Mouse (Mus musculus) kidney, adult 8-10 months (tissue): ENCODE results near the gene Dnajc19.
"Not testable (repeated sequence)": the region's sequence is repeated elsewhere in the genome, so short reads cannot be mapped to it uniquely, and the experiment has no call there.

Experiments
- DNase-seq, 2 experiments: peaks; one replicate each; pipeline ENCODE4 v3.0.0; 2022

Dnajc19 gene

GRCm38 (mm10) chr3:34080900-34081662 is at the start of gene Dnajc19:
Dnajc19 (minus strand) TSS chr3:34081321.
- DNase-seq, result peak; percentile 95 to 97

GRCm38 (mm10) chr3:34129957-34130356 is 48.8 kb upstream of the Dnajc19 start:
- DNase-seq, result no peak

GRCm38 (mm10) chr3:34121311-34121710 is 40.2 kb upstream of the Dnajc19 start:
- no peak for DNase-seq

GRCm38 (mm10) chr3:34120791-34121190 is 39.7 kb upstream of the Dnajc19 start:
- DNase-seq, result no peak

GRCm38 (mm10) chr3:34119869-34120268 is 38.7 kb upstream of the Dnajc19 start:
- DNase-seq, result peak; percentile 24 to 41

DNA sequence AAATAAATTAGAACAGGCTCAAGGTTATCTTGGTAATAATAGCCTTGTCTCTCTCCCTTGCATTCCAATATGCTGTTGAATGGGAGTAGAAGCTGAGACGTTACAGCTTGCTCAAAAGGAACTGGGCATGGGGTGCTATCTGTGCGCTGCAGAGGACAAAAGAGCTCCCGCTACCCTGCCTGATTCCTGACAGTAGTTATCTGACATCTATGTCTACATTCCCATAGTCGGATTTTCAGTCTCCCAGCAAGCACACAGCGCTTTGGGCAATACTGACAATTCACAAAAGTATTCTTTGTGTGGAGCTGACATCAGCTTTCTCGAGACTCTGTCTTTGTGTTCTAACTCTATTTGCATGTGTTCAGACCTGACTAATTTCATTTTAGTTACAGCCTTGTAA is 34.7 kb upstream of the Dnajc19 start:
- no peak for DNase-seq

DNA sequence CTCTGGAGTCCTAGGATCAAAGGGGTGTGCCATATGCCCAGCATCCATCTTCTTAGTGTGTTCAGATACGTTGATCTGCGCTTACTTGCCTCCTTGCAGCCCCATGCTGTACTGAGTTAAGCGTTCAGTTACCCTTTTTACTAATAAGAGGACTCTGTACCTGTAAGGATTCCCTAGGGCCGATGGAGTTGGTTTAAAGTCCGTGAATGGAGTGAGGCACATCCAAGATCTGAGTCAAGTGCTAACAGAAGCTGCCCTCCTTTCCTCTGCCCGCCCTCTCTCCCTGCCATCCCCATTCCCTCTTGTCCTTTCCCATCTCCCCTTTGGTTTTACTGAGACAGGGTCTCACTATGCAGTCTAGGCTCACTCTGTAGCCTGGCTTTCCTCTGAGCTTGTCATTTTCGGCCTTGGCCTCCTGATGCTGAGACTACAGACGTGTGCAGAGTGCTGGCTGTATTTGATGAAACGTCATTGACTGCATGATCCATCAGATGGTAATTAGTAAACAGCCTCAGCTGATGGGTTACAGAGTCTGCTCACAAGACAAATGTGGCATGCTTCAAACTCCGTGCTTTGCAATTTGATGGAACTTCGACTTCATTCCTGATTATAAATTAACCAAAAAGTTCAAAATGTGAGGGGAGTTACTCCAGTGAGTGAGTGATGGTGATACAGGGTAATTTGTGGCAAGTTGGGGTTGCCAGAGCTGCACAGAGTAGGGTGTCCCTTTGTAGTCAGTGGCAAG is 31.0 kb upstream of the Dnajc19 start:
- peak; percentile 79 to 84 for DNase-seq

DNA sequence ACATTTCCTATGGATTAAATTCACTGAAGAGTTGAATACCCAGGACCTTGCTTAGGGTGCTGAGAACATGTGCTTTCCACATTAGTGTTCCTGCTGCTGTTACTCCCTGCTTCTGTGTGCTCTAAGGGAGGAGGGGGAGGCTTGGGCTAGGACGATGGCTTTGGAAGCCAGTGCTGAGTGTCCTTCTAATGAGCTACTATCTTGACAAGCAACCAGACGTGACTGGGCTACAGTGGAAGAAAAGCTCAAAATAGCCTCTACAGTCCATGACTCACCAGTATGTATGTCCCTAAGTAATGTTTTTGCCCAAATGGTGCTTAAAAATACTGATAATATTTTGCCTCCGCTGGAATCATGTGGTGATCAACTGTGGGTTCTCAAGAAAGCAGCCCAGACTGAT is 26.5 kb upstream of the Dnajc19 start:
- no peak for DNase-seq

- DNase-seq, result no peak
These were observed 25.3 kb upstream of the Dnajc19 start for GRCm38 (mm10) chr3:34106421-34106820.

DNA sequence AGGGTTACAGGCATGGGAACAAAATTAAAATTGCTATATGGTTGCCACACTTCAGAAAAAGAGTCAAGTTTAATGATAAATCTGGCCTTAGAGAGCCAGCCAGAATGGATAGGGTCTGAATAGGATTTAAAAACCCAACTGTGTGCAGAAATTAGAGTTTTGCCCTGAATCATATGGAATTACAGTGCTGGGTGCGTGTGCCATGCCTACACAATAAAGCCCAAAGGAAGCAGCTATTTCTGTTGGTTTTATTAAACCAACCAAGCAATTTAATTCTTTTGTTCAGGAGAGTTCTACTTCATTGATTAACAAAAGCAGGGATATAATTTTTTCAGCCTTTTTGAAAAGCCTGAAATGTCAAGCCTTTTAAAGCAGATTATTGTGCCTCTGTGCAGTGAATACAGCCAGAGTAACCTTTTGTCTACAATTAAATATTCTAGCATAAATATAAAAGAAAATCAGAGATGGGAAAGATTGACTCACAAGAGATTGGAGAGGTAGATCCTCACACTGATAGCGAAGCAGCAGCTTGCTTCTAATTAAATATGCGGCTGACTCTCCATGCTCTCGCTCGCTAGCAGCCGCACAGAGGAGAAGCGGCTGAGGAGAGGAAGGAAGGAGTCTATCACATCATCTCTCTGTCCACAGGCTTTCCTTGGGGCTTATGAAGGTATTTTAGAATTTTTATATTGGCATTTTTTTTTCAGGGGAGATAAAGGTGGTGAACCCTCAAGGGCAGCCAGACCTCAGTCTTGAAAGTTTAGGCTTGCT is 23.0 kb upstream of the Dnajc19 start:
- DNase-seq, result no peak

DNA sequence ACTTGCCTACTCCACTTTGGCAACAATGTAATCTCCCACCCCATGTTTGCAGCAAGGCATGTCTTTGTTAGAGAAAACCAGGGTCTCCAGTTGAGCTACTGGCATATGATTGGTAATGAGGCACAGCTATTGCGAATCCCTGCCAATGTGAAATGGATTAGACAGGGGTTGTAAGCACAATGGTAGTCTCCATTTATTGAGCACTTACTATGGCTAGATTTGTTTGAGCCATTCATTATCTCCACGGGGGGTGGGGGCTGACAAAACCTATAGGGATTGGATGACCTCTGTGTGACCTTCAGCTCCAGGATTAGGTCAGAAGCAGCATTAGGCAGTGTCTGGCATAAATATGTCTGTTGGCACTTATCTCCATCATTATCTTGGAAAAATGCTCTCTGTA is 21.8 kb upstream of the Dnajc19 start:
- no peak for DNase-seq

- DNase-seq, result no peak
These were observed 2.5 kb upstream of the Dnajc19 start for GRCm38 (mm10) chr3:34083655-34084054.

GRCm38 (mm10) chr3:34081929-34082328 is 808 bp upstream of the Dnajc19 start:
- no peak for DNase-seq

DNA sequence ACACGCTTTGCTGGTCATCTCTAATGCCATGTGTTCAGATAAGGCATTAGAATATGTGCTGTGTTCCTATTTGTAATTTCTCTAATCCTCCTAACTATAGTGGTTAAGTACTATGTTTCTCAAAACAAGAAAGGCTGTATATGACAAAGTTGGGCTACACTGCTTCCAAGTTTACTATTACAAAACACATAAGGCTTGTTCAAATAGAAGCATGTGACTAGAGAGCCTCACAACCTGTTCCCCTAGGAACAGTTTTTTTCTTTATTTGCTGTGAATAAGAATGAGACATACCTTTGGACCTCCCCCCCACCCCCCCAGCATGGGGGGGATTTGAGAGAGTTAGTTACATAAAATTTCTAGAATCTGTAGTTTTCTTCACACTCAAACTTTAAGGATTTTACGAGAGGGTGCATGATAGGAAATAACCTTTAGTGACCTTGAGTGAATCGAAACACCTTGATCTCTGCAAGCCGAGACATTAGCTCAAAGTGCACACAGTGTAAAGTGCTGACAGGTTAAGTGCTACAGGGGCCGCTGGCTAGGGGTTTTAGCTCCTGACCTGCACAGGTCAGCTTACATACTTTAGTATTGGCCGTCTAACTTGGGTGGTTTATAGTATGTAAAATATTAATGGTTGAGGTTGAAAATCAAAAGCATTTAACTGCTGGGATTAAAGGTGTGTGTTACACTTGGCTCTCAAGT is 4.9 kb downstream of the Dnajc19 start:
- DNase-seq, result peak; percentile 11 to 27

DNA sequence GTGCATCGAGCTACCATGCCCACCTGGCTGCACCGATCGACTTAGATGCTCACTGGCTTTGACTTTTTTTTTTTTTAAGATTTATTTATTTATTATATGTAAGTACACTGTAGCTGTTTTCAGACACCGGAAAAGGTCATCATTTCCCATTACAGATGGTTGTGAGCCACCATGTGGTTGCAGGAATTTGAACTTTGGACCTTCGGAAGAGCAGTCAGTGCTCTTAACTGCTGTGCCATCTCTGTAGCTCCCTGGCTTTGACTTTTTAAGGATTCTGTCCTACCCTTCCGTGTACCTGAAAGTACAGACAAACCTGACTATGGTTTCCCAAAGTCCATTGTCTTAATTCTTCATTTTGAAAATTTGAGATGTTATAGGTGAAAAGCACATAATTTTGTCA is 8.4 kb downstream of the Dnajc19 start:
- peak in 1 of 2 experiments; percentile 31 for DNase-seq

DNA sequence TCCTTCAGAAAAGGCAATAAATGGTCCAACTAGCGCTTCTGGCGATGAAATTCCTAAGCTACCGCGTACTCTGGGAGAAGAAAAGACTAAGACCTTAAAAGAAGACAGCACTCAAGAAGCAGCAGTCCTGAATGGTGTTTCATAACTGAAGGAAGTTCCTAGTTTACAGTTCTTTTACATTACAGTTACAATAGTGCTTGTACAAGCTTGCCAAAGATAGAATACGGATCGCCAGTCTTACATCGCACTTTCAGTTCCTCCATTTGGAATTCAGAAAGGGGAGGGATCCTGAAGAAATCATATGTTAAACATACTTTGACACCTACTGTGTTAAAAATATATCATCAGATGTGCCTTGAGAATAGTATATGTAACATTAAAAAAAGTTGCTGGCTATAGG is 12.2 kb downstream of the Dnajc19 start:
- not testable (repeated sequence) for DNase-seq

- no peak for DNase-seq
These were observed 18.8 kb downstream of the Dnajc19 start for GRCm38 (mm10) chr3:34062352-34062751.

DNA sequence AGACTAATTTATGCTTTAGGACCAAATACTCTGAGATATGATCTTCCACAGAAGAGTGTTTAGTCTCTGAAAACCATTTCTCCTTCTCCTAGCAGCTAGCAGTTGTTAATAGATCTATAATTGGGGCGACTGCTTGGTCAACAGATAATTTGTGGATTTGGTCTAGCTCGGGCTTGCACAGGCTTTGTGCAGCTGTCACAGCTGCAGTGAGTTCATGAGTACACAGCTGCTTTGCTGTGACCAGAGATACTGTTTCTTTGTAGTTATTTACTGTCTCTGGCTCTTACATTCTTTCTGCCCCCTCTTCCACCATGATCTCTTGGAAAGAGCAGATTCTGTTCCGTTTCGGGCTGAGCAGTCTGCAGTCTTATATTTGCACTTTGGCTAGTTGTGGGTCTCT is 39.1 kb downstream of the Dnajc19 start:
- DNase-seq, result no peak

- no peak for DNase-seq
These were observed 45.4 kb downstream of the Dnajc19 start for GRCm38 (mm10) chr3:34035706-34036105.

GRCm38 (mm10) chr3:34034803-34035202 is 46.3 kb downstream of the Dnajc19 start:
- DNase-seq, result no peak

GRCm38 (mm10) chr3:34033720-34034364 is 47.3 kb downstream of the Dnajc19 start:
- no peak for DNase-seq

DNA sequence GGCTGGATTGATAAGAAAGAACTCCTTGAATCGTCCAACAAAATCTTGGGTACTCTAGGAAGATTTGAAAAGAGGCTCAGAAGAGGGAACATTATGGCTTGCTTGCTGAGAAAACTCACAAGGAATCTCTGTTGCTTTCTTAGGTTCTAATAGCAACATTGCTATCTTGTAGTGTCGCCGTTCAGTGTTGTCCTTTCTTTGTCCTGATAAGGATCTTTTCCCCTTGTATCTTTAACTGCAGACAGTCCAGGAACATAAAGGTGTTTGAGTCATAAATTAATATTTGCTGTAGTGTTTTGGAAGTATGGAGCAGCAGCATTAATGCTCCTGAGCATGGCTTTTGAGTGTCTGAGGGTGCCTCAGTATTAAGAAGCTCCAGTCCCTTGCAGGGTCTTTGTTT is 50.5 kb downstream of the Dnajc19 start:
- no peak for DNase-seq
